Mouse (Mus musculus) adipose tissue, adult 10 weeks (tissue): ENCODE data around the gene Bhlha15. TPM values are rescaled to one million over a fixed set of nuclear protein-coding genes. Genes with fewer than 3 reads are reported as not detected.

Experiments used
- polyA plus RNA-seq: library from polyadenylated mRNA; stranded (reverse); fragments of 350-450 nt; fragmentation: Illumina TruSeq; extraction: RNeasy Lipid Tissue Mini Kit (QIAGEN cat#74804); gene quantifications from one replicate; pipeline ENCODE4 v1.2.3, GENCODE M21; 2014; ENCODE audit warnings: low read depth, low replicate concordance

Gene Bhlha15
- 0.21 TPM for polyA plus RNA-seq

DNA sequence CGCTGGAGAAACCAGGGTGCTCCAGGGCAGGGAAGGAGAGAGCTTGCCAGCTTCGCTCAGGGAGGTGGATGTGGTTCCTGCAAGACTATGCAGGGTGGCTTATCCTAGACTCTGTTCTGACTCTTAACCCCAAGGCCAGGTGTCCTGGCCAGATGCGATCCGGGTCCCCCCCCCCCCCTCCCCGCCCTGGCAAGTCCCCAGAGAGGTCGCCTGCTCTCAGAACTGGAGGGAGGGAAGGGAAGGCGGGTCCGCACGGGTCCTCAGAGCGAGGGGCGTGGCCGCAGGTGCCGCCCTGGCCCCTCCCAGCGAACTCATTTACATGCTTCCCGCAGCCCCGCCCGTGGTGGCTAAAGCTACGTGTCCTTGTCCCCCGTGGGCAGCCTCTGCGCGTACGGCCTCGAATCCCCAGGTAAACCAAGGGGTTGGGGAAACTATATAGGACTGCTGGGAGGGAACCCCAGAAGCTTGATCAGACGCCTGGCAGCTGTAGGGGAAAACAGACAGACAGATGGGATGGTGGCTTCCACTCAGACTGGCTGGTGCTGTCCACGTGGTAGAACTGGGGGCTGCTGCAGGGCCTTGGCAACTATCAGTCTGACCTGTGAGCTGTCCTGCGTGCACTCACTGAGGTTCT is at the start of gene Bhlha15:
TSS of gene Bhlha15 (plus strand) at position 337 of the 634 bp plus-strand sequence.

DNA sequence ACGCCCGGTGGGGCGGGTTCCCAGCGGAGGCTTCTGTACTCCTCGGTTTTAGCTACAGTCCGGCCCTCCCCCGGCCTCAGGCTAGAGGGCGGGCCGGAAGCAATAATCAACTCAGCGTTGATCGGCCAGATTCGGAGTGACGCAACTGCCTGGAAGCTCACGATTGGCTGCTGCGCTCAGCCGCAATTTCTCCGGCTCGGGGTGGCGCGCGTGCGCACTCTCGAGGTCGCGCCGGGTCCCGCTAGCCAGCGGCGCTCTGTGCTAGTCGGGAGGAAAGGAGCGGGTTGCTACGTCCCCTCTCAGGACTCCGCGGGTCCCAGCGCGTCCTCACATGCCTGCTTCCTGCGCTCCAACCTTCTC is 33.4 kb downstream of the Bhlha15 start, which contains the start of gene Tecpr1:
TSS of gene Tecpr1 (minus strand) at position 113 of the 360 bp plus-strand sequence.

Other genes with a start within 250 kb of the Bhlha15 start
- 50.8 TPM for gene Ccz1, start 175.4 kb upstream of the Bhlha15 start, polyA plus RNA-seq
- not detected for gene Ocm, start 163.6 kb upstream of the Bhlha15 start, polyA plus RNA-seq
- 9.7 TPM for gene Lmtk2, start 89.8 kb upstream of the Bhlha15 start, polyA plus RNA-seq
- gene Tecpr1, start 33.3 kb downstream of the Bhlha15 start, polyA plus RNA-seq, result 31.0 TPM
- 108 TPM for gene Bri3, start 54.2 kb downstream of the Bhlha15 start, polyA plus RNA-seq
- gene Baiap2l1, start 167.8 kb downstream of the Bhlha15 start, polyA plus RNA-seq, result 10.2 TPM